In genomic region chr16:91995459-91996190, GRCm38 (mm10) we compare ENCODE assay signal across 7 mouse cellular contexts.
DNase-seq lines count a peak whose midpoint lies in the region; ATAC-seq lines count a peak whose summit lies in the region.

No protein-coding gene starts in this region.

- peaks cover 8% of the 10 kb centered on the region for H3K4me1 ChIP-seq in intestine, embryonic 16.5 days (ENCODE audit: control insufficient read depth, insufficient read depth, low read length)
- no peaks in the 10 kb centered on the region for H3K4me1 ChIP-seq in neural tube, embryonic 12.5 days

- H3K9ac ChIP-seq in intestine, embryonic 16.5 days (ENCODE audit: low read depth, low read length) = no peak overlapping the region
- no peak overlapping the region for H3K9ac ChIP-seq in neural tube, embryonic 12.5 days

- 15% methylated on average over 13 of the region's 13 CpGs for WGBS in intestine, embryonic 16.5 days
- 31% methylated on average over 13 of the region's 13 CpGs for WGBS in neural tube, embryonic 12.5 days

- ATAC-seq in intestine, embryonic 16.5 days = peak; percentile 89
- no peak for ATAC-seq in neural tube, embryonic 12.5 days (ENCODE audit: low FRiP score, low read depth)

- peak overlapping the region; percentile 49 for H3K27ac ChIP-seq in intestine, embryonic 16.5 days (ENCODE audit: low read length)
- H3K27ac ChIP-seq in neural tube, embryonic 12.5 days = no peak overlapping the region

- peak overlapping the region; percentile 0; the same call in 1 of the 2 replicates for H3K4me3 ChIP-seq in intestine, embryonic 16.5 days (ENCODE audit: low read length)
- H3K4me3 ChIP-seq in neural tube, embryonic 12.5 days = no peak overlapping the region

- H3K36me3 ChIP-seq in intestine, embryonic 16.5 days (ENCODE audit: control insufficient read depth, insufficient read depth, low read length) = no peaks in the 10 kb centered on the region
- H3K36me3 ChIP-seq in neural tube, embryonic 12.5 days = no peaks in the 10 kb centered on the region

- peak overlapping the region; percentile 27; the same call in 1 of the 2 replicates for H3K4me2 ChIP-seq in intestine, embryonic 16.5 days (ENCODE audit: low read depth, low read length)
- peak overlapping the region; percentile 37; the same call in 1 of the 2 replicates for H3K4me2 ChIP-seq in neural tube, embryonic 12.5 days (replicated peaks)

- no peaks in the 10 kb centered on the region for H3K9me3 ChIP-seq in intestine, embryonic 16.5 days (ENCODE audit: control insufficient read depth, low read length)
- H3K9me3 ChIP-seq in neural tube, embryonic 12.5 days = no peaks in the 10 kb centered on the region

- intact Hi-C loops in left cerebral cortex, postnatal 25 days (cut with DNase I) = no loop called here

- H3K27me3 ChIP-seq in intestine, embryonic 16.5 days (replicated peaks; ENCODE audit: control insufficient read depth, insufficient read depth, low read length) = no peaks in the 10 kb centered on the region
- H3K27me3 ChIP-seq in neural tube, embryonic 12.5 days (replicated peaks) = no peaks in the 10 kb centered on the region

- DNase-seq in urinary bladder, postnatal 14 days (ENCODE audit: low spot score) = peak; percentile 14
- DNase-seq in urinary bladder, postnatal 36 days (ENCODE audit: low spot score in 2 of 2) = no peak
- peak; percentile 54 for DNase-seq in embryo, embryonic 9.5 days (ENCODE audit: extremely low spot score)
- peak; percentile 40 to 66 for DNase-seq in left cerebral cortex, postnatal 25 days (ENCODE audit: low spot score in 2 of 2)
- DNase-seq in gastrocnemius, adult 18-20 months (ENCODE audit: low spot score) = no peak

Comparison
In these comparisons a context has a peak if more than half of its experiments do, and no peak if none do; other contexts are left out.
1. DNase-seq: peak in urinary bladder, postnatal 14 days (single experiment), embryo, embryonic 9.5 days (single experiment) and left cerebral cortex, postnatal 25 days (2 of 2); none in urinary bladder, postnatal 36 days (0 of 2) and gastrocnemius, adult 18-20 months (single experiment).